In the genomic region with DNA sequence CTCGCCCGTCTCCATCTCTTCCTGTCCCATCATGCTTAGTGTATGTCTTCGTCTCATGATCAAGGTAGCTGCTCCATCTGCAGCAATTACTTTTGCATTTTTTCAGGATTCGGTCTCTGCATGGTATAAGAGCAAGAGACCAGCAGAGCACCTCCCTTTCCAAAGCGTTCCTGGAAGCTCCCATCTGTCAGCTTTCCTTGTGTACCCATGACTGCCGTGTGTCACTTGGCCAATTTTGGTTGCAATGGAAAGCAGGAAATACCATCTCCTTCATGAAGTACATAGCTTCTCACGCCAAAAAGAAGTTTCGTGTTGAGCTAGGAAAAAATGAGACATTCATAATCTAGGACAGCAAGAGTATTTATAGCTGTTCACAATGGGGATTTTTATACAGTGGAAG, we compare ENCODE assay signal across 18 mouse cellular contexts. TPM values are rescaled to one million over a fixed set of nuclear protein-coding genes. Genes with fewer than 3 reads are reported as not detected.
DNase-seq lines count a peak whose midpoint lies in the region; ATAC-seq and TF ChIP-seq lines count a peak whose summit lies in the region.
"Had no signal": no experiment of that assay in that cellular context is flagged by ENCODE, and none has a peak within 500 bp of the region (broad histone marks: within the 10 kb centered on the region; RNA-seq: fewer than 3 reads in every experiment).

No protein-coding gene starts in this region.

- peak; percentile 78 for ATAC-seq in frontal cortex, adult (ENCODE audit: low TSS enrichment)
- ATAC-seq: forebrain, embryonic 14.5 days; intestine, embryonic 15.5 days had no signal

- DNase-seq in cerebellum, postnatal 10 days = peak; percentile 59 to 65
- DNase-seq in cerebellum, postnatal 4 days (ENCODE audit: low spot score in 2 of 2) = no peak
- no peak for DNase-seq in frontal cortex, postnatal 25 days (ENCODE audit: low spot score in 2 of 2)
- no peak for DNase-seq in left cerebral cortex, adult 2 months (ENCODE audit: extremely low spot score in 1 of 2, low spot score in 2 of 2)
- DNase-seq in left cerebral cortex, adult 8-10 months (ENCODE audit: low spot score in 2 of 2) = no peak
- peak; percentile 40 for DNase-seq in telencephalon, adult 2 months (ENCODE audit: low read depth, low spot score)
- DNase-seq: adrenal gland, postnatal 10 days; embryo, embryonic 11 days; gastrocnemius, postnatal 10 days had no signal

- H3K4me3 ChIP-seq in left cerebral cortex, adult 2 months = no peak overlapping the region
- H3K4me3 ChIP-seq: embryonic facial prominence, embryonic 15.5 days; erythroblast, embryonic 14.5 days; forebrain, embryonic 10.5 days; heart, embryonic 12.5 days; hindbrain, embryonic 10.5 days; intestine, embryonic 15.5 days had no signal

- H3K27ac ChIP-seq in left cerebral cortex, adult 2 months = peak overlapping the region; percentile 40
- H3K27ac ChIP-seq: embryonic facial prominence, embryonic 15.5 days; forebrain, embryonic 10.5 days; hindbrain, embryonic 10.5 days; hindbrain, embryonic 14.5 days; intestine, embryonic 15.5 days had no signal

- TF ChIP-seq CTCF in left cerebral cortex, adult 2 months (IDR thresholded peaks at IDR 0.05) = no peak

- intact Hi-C loops in left cerebral cortex, adult 2 months (cut with DNase I) = loop anchor here (1.0 kb wide), 1 partner anchor 54 kb away; no protein-coding TSS in a partner anchor

RNA-seq across cellular contexts. Expression of a gene that starts 15.8 kb away (rescaled TPM):
- 100 to 1,000 TPM; 102 to 110 TPM for total RNA-seq in left cerebral cortex, adult 2 months (2021)
- total RNA-seq in left cerebral cortex, adult 8-10 months (2022) = 100 to 1,000 TPM; 113 to 134 (median 127) TPM

RNA-seq across cellular contexts. Expression of a gene that starts 33.9 kb away (rescaled TPM):
- under 1 TPM; 0.27 to 0.65 TPM for total RNA-seq in left cerebral cortex, adult 2 months (2021)
- 1 to 10 TPM in 1 of 4 experiments, under 1 TPM in 3; 0.62 to 1.0 (median 0.84) TPM for total RNA-seq in left cerebral cortex, adult 8-10 months (2022)

RNA-seq across cellular contexts. Expression of a gene that starts 45.1 kb away (rescaled TPM):
- 1 to 10 TPM in 1 of 2 experiments, under 1 TPM in 1; 0.98 to 1.6 TPM for total RNA-seq in left cerebral cortex, adult 2 months (2021)
- total RNA-seq in left cerebral cortex, adult 8-10 months (2022) = 1 to 10 TPM; 1.1 to 4.1 (median 2.3) TPM

Comparison
In these comparisons a context has a peak if more than half of its experiments do, and no peak if none do; other contexts are left out.
1. DNase-seq: peak in cerebellum, postnatal 10 days (2 of 2) and telencephalon, adult 2 months (single experiment); none in cerebellum, postnatal 4 days (0 of 2), frontal cortex, postnatal 25 days (0 of 2), left cerebral cortex, adult 2 months (0 of 2) and left cerebral cortex, adult 8-10 months (0 of 2).